Mouse (Mus musculus) forebrain, embryonic 14.5 days (tissue): Measurements from ENCODE around the gene Fyco1. TPM values are rescaled to one million over a fixed set of nuclear protein-coding genes. Genes with fewer than 3 reads are reported as not detected.
"Not testable (repeated sequence)": the region's sequence is repeated elsewhere in the genome, so short reads cannot be mapped to it uniquely, and the experiment has no call there.

Source experiments
- ATAC-seq: fragments of 200-750 bp; cut with Nextera tagmentation; 2 replicates; pipeline ENCODE4 v1.8.0; 2017; ENCODE audit warnings: mild to moderate bottlenecking, moderate library complexity
- DNase-seq: peaks from one replicate; pipeline ENCODE4 v3.0.0-alpha.2; 2015; ENCODE audit warnings: low spot score
- H3K27ac ChIP-seq: fragments of 300-500 bp; sonication (generic); 2 replicates; pipeline ENCODE4 v1.5.1; 2014; ENCODE audit warnings: low read depth, mild to moderate bottlenecking, control low read depth, low read length, moderate library complexity
- H3K27me3 ChIP-seq: fragments of 300-500 bp; sonication (generic); replicated peaks from 2 replicates; pipeline ENCODE4 v1.6.1; 2014; ENCODE audit warnings: low read length, control low read depth, mixed read lengths; ENCODE audit not compliant: control insufficient read depth, insufficient read depth
- H3K36me3 ChIP-seq: fragments of 300-500 bp; sonication (generic); 2 replicates; pipeline ENCODE4 v1.6.1; 2014; ENCODE audit warnings: low read length, control low read depth; ENCODE audit not compliant: control insufficient read depth, insufficient read depth
- H3K4me1 ChIP-seq: fragments of 300-500 bp; sonication (generic); 2 replicates; pipeline ENCODE4 v1.6.1; 2014; ENCODE audit warnings: antibody characterized with exemption, low read length, control low read depth; ENCODE audit not compliant: control insufficient read depth, insufficient read depth
- H3K4me2 ChIP-seq: fragments of 300-500 bp; sonication (generic); 2 replicates; pipeline ENCODE4 v1.6.1; 2014; ENCODE audit warnings: mild to moderate bottlenecking, control low read depth, low read length
- H3K4me3 ChIP-seq: fragments of 300-500 bp; sonication (generic); 2 replicates; pipeline ENCODE4 v1.5.1; 2014; ENCODE audit warnings: low read depth, low read length, control low read depth
- H3K9ac ChIP-seq: fragments of 300-500 bp; sonication (generic); 2 replicates; pipeline ENCODE4 v1.6.1; 2014; ENCODE audit warnings: mild to moderate bottlenecking, low read length, control low read depth, moderate library complexity
- H3K9me3 ChIP-seq: fragments of 300-500 bp; sonication (generic); replicated peaks from 2 replicates; pipeline ENCODE4 v1.6.1; 2016; ENCODE audit warnings: low read length, control low read depth, mixed read lengths; ENCODE audit not compliant: control insufficient read depth
- WGBS: fragments of 180-500 bp; shearing (Covaris S2); extraction: QIAGEN DNeasy Blood & Tissue Kit; methylation state at CpG from one replicate; pipeline ENCODE4 v1.1.7; 2014; 5-methylcytosine and 5-hydroxymethylcytosine counted together
- polyA plus RNA-seq: library from polyadenylated mRNA; unstranded; fragments of >200 nt; fragmentation: Nextera tagmentation; extraction: Ambion mirVana; gene quantifications from 2 replicates; pipeline ENCODE4 v1.2.1, GENCODE M21; 2014

The Fyco1 gene
- polyA plus RNA-seq, 1 experiment from 2014 or later, result 5.2 TPM

GRCm38 (mm10) chr9:123805241-123805640 is 46.5 kb downstream of the Fyco1 start:
- no peak overlapping the region for H3K4me3 ChIP-seq
- 92% methylated on average over 2 of the region's 2 CpGs for WGBS
- H3K4me1 ChIP-seq, result no peaks in the 10 kb centered on the region
- peaks cover 12% of the 10 kb centered on the region for H3K36me3 ChIP-seq
- H3K27ac ChIP-seq, result no peak overlapping the region
- H3K9me3 ChIP-seq, result no peaks in the 10 kb centered on the region
- ATAC-seq (no peak), DNase-seq (no peak)
- no peaks in the 10 kb centered on the region for H3K27me3 ChIP-seq
- no peak overlapping the region for H3K9ac ChIP-seq
- H3K4me2 ChIP-seq, result no peak overlapping the region

- H3K27ac ChIP-seq, result no peak overlapping the region
- H3K36me3 ChIP-seq, result peaks cover 8% of the 10 kb centered on the region
- ATAC-seq, result no peak
- H3K4me1 ChIP-seq, result no peaks in the 10 kb centered on the region
- H3K9ac ChIP-seq, result no peak overlapping the region
- no peak overlapping the region for H3K4me2 ChIP-seq
- no peak for DNase-seq
- H3K9me3 ChIP-seq, result no peaks in the 10 kb centered on the region
- no peak overlapping the region for H3K4me3 ChIP-seq
- no peaks in the 10 kb centered on the region for H3K27me3 ChIP-seq
Measured at GRCm38 (mm10) chr9:123802896-123803295, 48.8 kb downstream of the Fyco1 start.

GRCm38 (mm10) chr9:123802421-123802820 is 49.3 kb downstream of the Fyco1 start:
- no peaks in the 10 kb centered on the region for H3K27me3 ChIP-seq
- ATAC-seq, result no peak
- no peaks in the 10 kb centered on the region for H3K9me3 ChIP-seq
- WGBS, result 97% methylated on average over 2 of the region's 2 CpGs
- no peak overlapping the region for H3K4me2 ChIP-seq
- no peak overlapping the region for H3K4me3 ChIP-seq
- H3K9ac ChIP-seq, result no peak overlapping the region
- H3K36me3 ChIP-seq, result peaks cover 9% of the 10 kb centered on the region
- no peaks in the 10 kb centered on the region for H3K4me1 ChIP-seq
- no peak overlapping the region for H3K27ac ChIP-seq
- no peak for DNase-seq

DNA sequence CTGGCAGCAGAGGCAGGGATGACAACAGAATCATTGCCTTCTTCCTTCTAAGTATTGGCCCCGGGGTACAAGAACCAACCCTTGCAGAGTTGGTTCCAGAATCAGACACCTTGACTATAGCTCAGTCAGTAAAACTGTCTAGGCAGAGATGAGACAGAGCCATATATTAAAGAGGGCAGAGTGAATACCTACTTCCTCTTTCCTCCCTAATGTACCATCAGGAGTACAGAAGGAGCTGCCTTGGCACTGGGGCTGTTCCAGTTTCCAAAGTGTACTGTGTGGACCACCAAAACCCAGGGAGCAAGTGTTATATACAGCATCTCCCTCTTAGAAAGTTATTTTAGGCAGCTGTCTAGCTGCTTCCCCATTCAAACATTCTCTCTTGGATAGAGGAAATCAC is 50.2 kb downstream of the Fyco1 start:
- Histone ChIP-seq H3K4me3 (no peak overlapping the region), H3K4me2 (no peak overlapping the region), H3K36me3 (peaks cover 16% of the 10 kb centered on the region), H3K4me1 (no peaks in the 10 kb centered on the region), H3K9me3 (no peaks in the 10 kb centered on the region), H3K9ac (no peak overlapping the region), H3K27ac (no peak overlapping the region), H3K27me3 (no peaks in the 10 kb centered on the region)
- no peak for ATAC-seq
- 94% methylated on average over 1 of the region's 1 CpGs for WGBS
- no peak for DNase-seq

DNA sequence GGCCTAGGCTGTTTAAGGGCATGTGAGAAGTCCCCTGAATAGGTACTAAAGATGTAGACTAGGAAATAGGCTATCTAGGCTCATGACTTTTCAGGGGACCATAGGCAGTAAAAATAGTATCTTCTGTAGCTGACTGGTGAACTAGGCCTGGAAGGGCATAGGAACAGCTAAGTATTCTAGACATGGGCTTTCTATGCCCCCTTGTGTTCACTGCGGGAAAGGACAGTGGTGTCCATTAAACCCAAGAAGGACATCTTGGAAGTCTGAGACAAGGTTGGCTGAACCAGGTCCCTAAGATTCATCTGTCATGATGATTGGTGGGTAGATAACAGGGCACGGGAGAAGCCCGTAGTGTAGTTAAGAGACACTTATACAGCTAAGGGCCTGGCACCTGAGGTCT is 55.5 kb downstream of the Fyco1 start:
- H3K4me1 ChIP-seq, result no peaks in the 10 kb centered on the region
- no peak overlapping the region for H3K4me2 ChIP-seq
- no peaks in the 10 kb centered on the region for H3K9me3 ChIP-seq
- H3K27ac ChIP-seq, result no peak overlapping the region
- H3K4me3 ChIP-seq, result no peak overlapping the region
- WGBS, result 79% methylated on average over 3 of the region's 3 CpGs
- H3K27me3 ChIP-seq, result no peaks in the 10 kb centered on the region
- H3K36me3 ChIP-seq, result peaks cover 50% of the 10 kb centered on the region
- ATAC-seq (no peak), DNase-seq (peak; percentile 41)
- H3K9ac ChIP-seq, result no peak overlapping the region

DNA sequence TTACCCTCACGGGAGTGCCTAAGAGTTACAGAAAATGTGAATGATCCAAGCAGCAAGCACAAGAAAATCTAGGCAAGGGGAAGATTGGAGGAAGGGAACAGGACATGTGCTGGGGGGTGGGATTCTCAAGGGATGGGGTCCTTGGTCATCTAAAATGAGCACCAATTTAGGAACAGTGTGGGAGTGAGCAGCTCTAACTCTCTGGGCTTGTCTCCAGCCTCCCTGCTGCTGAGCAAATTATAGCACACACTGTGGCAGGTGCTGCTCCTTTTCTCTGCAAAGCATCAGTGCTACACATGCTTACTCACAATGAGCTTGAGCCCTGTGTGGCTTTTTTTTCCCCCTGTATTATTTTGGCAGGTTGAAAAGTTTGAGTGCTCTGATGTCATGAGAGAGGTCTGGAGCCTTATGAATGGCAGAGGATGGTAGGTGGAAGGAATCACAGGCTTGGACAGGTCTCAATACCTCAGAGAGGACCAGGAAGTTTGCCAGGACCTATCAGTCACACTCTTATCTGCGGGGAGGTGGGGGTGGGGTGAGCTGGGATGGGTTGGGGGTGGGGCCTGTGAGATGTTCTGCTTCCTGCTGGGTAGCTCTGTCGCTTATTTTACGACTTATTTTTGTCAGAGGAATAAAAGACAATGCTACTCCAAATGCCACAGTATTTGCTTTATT is 62.7 kb downstream of the Fyco1 start:
- ATAC-seq, result no peak
- peaks cover 2% of the 10 kb centered on the region; the same call in 1 of the 2 replicates for H3K9me3 ChIP-seq
- no peak overlapping the region for H3K9ac ChIP-seq
- WGBS, result 83% methylated on average over 4 of the region's 4 CpGs
- H3K36me3 ChIP-seq, result peaks cover 28% of the 10 kb centered on the region
- no peak overlapping the region for H3K4me3 ChIP-seq
- no peak overlapping the region for H3K4me2 ChIP-seq
- no peaks in the 10 kb centered on the region for H3K27me3 ChIP-seq
- H3K27ac ChIP-seq, result no peak overlapping the region
- no peaks in the 10 kb centered on the region for H3K4me1 ChIP-seq
- peak; percentile 5 for DNase-seq

GRCm38 (mm10) chr9:123773299-123773698 is 78.4 kb downstream of the Fyco1 start:
- not testable (repeated sequence) for H3K9me3 ChIP-seq, H3K4me2 ChIP-seq, H3K4me3 ChIP-seq, H3K4me1 ChIP-seq, H3K9ac ChIP-seq, H3K36me3 ChIP-seq, H3K27me3 ChIP-seq, H3K27ac ChIP-seq, DNase-seq, ATAC-seq
- WGBS, result 37% methylated on average over 2 of the region's 2 CpGs

GRCm38 (mm10) chr9:123769532-123769931 is 82.2 kb downstream of the Fyco1 start:
- Histone ChIP-seq H3K4me2 (no peak overlapping the region), H3K4me1 (no peaks in the 10 kb centered on the region), H3K27me3 (no peaks in the 10 kb centered on the region), H3K9me3 (no peaks in the 10 kb centered on the region), H3K36me3 (no peaks in the 10 kb centered on the region), H3K9ac (no peak overlapping the region), H3K4me3 (no peak overlapping the region), H3K27ac (no peak overlapping the region)
- no peak for DNase-seq
- ATAC-seq, result no peak
- WGBS, result 77% methylated on average over 6 of the region's 6 CpGs

DNA sequence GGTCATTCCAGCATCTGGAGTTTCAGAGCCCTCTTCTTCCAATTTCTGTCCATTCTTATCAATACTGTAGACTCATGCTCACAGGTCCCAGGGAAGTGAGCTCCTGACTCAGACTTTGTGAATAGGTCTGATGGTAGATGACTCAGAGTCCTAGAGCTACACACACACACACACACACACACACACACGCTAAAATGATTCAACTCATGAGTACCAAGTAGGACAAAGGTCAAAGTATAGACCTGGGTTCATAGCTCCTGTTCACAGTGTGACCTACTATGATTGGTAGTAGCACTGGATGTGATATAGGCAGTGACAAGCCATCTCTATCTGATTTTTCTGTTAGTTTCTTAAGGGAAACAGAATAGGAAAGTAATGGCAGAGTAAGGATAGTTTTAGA is 83.3 kb downstream of the Fyco1 start:
- Histone ChIP-seq H3K4me2 (no peak overlapping the region), H3K27me3 (no peaks in the 10 kb centered on the region), H3K9ac (no peak overlapping the region), H3K4me1 (no peaks in the 10 kb centered on the region), H3K9me3 (no peaks in the 10 kb centered on the region), H3K27ac (no peak overlapping the region), H3K4me3 (no peak overlapping the region), H3K36me3 (no peaks in the 10 kb centered on the region)
- DNase-seq (no peak), ATAC-seq (no peak)
- 83% methylated on average over 1 of the region's 1 CpGs for WGBS
